Mouse (Mus musculus): ENCODE measurements around the gene Dcpp1. TPM values are rescaled to one million over a fixed set of nuclear protein-coding genes. Genes with fewer than 3 reads are reported as not detected.
A peak's percentile ranks its signal among the peaks of the same experiment; 100 is the strongest.
"Not testable (repeated sequence)": the region's sequence is repeated elsewhere in the genome, so short reads cannot be mapped to it uniquely, and the experiment has no call there.

The Dcpp1 gene
- not detected in 2 replicates for polyA plus RNA-seq (2015; fragmentation: Nextera tagmentation; extraction: Ambion mirVana)

- H3K9me3 ChIP-seq (replicated peaks; ENCODE audit: low read length); H3K4me2 ChIP-seq (ENCODE audit: low read length); H3K9ac ChIP-seq (ENCODE audit: low read depth, low read length); DNase-seq (ENCODE audit: low spot score); H3K27me3 ChIP-seq (ENCODE audit: insufficient read depth, low read length); H3K4me3 ChIP-seq (replicated peaks; ENCODE audit: low read depth, low read length); ATAC-seq (replicated peaks; ENCODE audit: low FRiP score, low read depth); H3K27ac ChIP-seq; H3K4me1 ChIP-seq (replicated peaks; ENCODE audit: insufficient read depth, low read length); H3K36me3 ChIP-seq (ENCODE audit: insufficient read depth, low read length): not testable (repeated sequence)
- 80% methylated on average over 4 of the region's 4 CpGs for WGBS
Observed at GRCm38 (mm10) chr17:23880576-23880975, at the start of gene Dcpp1, which contains the start of gene Dcpp2. TSS of gene Dcpp1 (plus strand) at chr17:23880876. TSS of gene Dcpp2 (plus strand) at chr17:23880880.

GRCm38 (mm10) chr17:23831201-23831600 lies 49.5 kb upstream of the Dcpp1 start:
- H3K36me3 ChIP-seq (ENCODE audit: insufficient read depth, low read length) = peaks cover 2% of the 10 kb centered on the region; the same call in 1 of the 2 replicates
- no peak overlapping the region for H3K4me3 ChIP-seq (replicated peaks; ENCODE audit: low read depth, low read length)
- no peak overlapping the region for H3K4me2 ChIP-seq (ENCODE audit: low read length)
- no peak for TF ChIP-seq CTCF (IDR thresholded peaks at IDR 0.05; ENCODE audit: low read depth)
- ATAC-seq (replicated peaks; ENCODE audit: low FRiP score, low read depth) (no peak), DNase-seq (ENCODE audit: low spot score) (no peak)
- no peak overlapping the region for H3K9ac ChIP-seq (ENCODE audit: low read depth, low read length)
- no peaks in the 10 kb centered on the region; the same call in 1 of the 2 replicates for H3K4me1 ChIP-seq (replicated peaks; ENCODE audit: insufficient read depth, low read length)
- no peaks in the 10 kb centered on the region for H3K27me3 ChIP-seq (ENCODE audit: insufficient read depth, low read length)
- 95% methylated on average over 1 of the region's 1 CpGs for WGBS
- no peak overlapping the region for H3K27ac ChIP-seq
- no peaks in the 10 kb centered on the region for H3K9me3 ChIP-seq (replicated peaks; ENCODE audit: low read length)

GRCm38 (mm10) chr17:23836006-23836575 lies 44.6 kb upstream of the Dcpp1 start, which contains the start of gene Prss33:
TSS of gene Prss33 (minus strand) at chr17:23836056.
- TF ChIP-seq CTCF (IDR thresholded peaks at IDR 0.05; ENCODE audit: low read depth) = no peak
- H3K4me2 ChIP-seq (ENCODE audit: low read length) = no peak within 1 kb of the TSS
- H3K27me3 ChIP-seq (ENCODE audit: insufficient read depth, low read length) = no peaks in the 10 kb centered on the region
- no peaks in the 10 kb centered on the region for H3K9me3 ChIP-seq (replicated peaks; ENCODE audit: low read length)
- DNase-seq (ENCODE audit: low spot score) (no peak), ATAC-seq (replicated peaks; ENCODE audit: low FRiP score, low read depth) (no peak)
- no peak within 1 kb of the TSS for H3K4me3 ChIP-seq (replicated peaks; ENCODE audit: low read depth, low read length)
- no peaks in the 10 kb centered on the region for H3K36me3 ChIP-seq (ENCODE audit: insufficient read depth, low read length)
- H3K27ac ChIP-seq = no peak within 1 kb of the TSS
- H3K9ac ChIP-seq (ENCODE audit: low read depth, low read length) = no peak within 1 kb of the TSS
- 81% methylated on average over 8 of the region's 8 CpGs for WGBS
- no peaks in the 10 kb centered on the region for H3K4me1 ChIP-seq (replicated peaks; ENCODE audit: insufficient read depth, low read length)

DNA sequence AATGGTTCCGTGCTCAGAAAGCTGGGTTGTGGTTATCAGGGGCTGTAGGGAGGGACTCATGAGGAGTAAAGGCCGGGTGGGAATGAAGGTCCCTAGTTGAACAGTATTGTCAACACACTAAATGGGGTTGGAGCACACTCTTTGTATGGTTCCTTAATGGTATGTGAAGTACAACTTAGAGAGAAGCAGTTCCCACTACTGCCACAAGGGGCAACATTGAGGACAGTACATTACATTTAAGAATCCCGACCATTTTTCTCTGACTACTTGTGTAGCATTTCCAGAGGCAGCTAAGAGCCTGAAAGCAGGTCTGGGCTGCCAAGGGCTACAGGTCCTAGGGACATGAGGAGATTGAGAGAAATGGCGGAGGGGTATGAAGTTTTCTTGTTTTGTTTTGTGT lies 39.5 kb upstream of the Dcpp1 start:
- H3K4me1 ChIP-seq (replicated peaks; ENCODE audit: insufficient read depth, low read length) = no peaks in the 10 kb centered on the region
- H3K9me3 ChIP-seq (replicated peaks; ENCODE audit: low read length) = no peaks in the 10 kb centered on the region
- H3K4me2 ChIP-seq (ENCODE audit: low read length) = no peak overlapping the region
- H3K4me3 ChIP-seq (replicated peaks; ENCODE audit: low read depth, low read length) = no peak overlapping the region
- H3K27me3 ChIP-seq (ENCODE audit: insufficient read depth, low read length) = no peaks in the 10 kb centered on the region
- DNase-seq (ENCODE audit: low spot score) = peak; percentile 85
- ATAC-seq (replicated peaks; ENCODE audit: low FRiP score, low read depth) = no peak
- TF ChIP-seq CTCF (IDR thresholded peaks at IDR 0.05; ENCODE audit: low read depth) = peak; percentile 79
- 32% methylated on average over 4 of the region's 4 CpGs for WGBS
- no peak overlapping the region for H3K27ac ChIP-seq
- no peak overlapping the region for H3K9ac ChIP-seq (ENCODE audit: low read depth, low read length)
- no peaks in the 10 kb centered on the region for H3K36me3 ChIP-seq (ENCODE audit: insufficient read depth, low read length)

DNA sequence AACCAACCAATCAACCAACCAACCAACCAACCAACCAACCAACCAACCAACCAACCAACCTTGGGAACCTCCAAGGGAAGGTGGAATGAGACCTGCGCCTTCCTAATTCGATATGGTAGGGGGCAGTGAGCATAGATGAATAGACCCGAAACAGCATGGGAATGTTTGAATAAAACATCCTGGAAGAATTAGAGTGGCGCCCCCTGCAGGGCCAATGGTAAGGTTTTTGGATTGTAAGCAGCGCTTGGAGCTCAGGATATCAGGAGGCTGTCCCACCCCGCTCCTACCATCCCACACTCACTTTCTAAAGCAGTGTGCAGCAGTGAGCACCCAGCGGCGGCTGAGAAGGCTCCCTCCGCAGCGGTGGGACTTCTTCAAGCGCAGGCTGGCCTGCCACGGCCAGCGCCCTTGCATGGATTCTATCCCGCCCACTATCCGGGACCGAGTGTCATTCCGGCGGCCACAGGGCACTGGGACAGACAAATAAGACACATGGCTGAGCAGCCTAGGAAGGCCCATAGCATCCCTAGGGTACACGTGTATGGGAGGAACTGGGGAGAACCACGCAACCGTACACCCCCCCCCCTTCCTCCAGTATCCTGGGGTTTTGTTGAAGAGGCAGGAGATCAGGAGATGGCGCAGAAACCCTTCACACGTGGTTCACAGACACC lies 37.4 kb upstream of the Dcpp1 start:
- no peaks in the 10 kb centered on the region for H3K36me3 ChIP-seq (ENCODE audit: insufficient read depth, low read length)
- ATAC-seq (replicated peaks; ENCODE audit: low FRiP score, low read depth) (peak; percentile 47; the same call in 1 of the 2 replicates), DNase-seq (ENCODE audit: low spot score) (no peak)
- H3K9me3 ChIP-seq (replicated peaks; ENCODE audit: low read length) = no peaks in the 10 kb centered on the region
- TF ChIP-seq CTCF (IDR thresholded peaks at IDR 0.05; ENCODE audit: low read depth) = peak; percentile 34; the same call in 1 of the 2 replicates
- peak overlapping the region; percentile 25 for H3K4me2 ChIP-seq (ENCODE audit: low read length)
- 49% methylated on average over 23 of the region's 23 CpGs for WGBS
- no peaks in the 10 kb centered on the region for H3K27me3 ChIP-seq (ENCODE audit: insufficient read depth, low read length)
- no peak overlapping the region for H3K9ac ChIP-seq (ENCODE audit: low read depth, low read length)
- no peak overlapping the region for H3K4me3 ChIP-seq (replicated peaks; ENCODE audit: low read depth, low read length)
- H3K4me1 ChIP-seq (replicated peaks; ENCODE audit: insufficient read depth, low read length) = no peaks in the 10 kb centered on the region
- H3K27ac ChIP-seq = no peak overlapping the region

DNA sequence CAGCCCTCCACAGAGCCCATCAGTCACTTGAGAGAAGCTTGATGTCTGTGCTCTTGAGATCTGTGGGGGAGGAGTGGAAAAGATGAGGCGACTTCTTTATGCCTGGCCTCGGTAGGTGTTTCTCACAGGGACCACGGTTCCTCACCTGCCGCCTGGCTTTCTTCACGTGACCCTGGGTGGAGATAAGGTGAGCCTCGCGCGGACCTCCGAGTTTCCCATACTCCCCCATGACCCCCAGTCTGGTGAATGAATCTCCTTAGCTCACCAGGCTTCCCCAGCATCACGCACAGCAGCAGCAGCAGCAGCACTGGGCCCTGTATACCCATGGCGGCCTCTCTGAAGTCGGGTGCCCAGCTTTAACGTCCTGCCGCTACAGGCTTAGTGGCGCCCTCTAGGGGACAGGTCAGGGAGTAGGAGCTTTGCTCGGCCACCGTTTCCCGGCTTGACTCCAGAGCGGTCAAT lies 36.8 kb upstream of the Dcpp1 start, which contains the start of the genes Prss32 and Prss41:
Gene Prss32, plus strand, starts transcription at position 44 of the 462 bp plus-strand sequence.
Gene Prss41, minus strand, starts transcription at position 361 of the 462 bp plus-strand sequence.
- ATAC-seq (replicated peaks; ENCODE audit: low FRiP score, low read depth) = peak; percentile 40; the same call in 1 of the 2 replicates

More for the DNA sequence above, 36.8 kb upstream of the Dcpp1 start, which contains the start of the genes Prss32 and Prss41:
- Histone ChIP-seq H3K27me3 (ENCODE audit: insufficient read depth, low read length) (no peaks in the 10 kb centered on the region), H3K4me1 (replicated peaks; ENCODE audit: insufficient read depth, low read length) (no peaks in the 10 kb centered on the region), H3K36me3 (ENCODE audit: insufficient read depth, low read length) (no peaks in the 10 kb centered on the region), H3K9ac (ENCODE audit: low read depth, low read length) (no peak within 1 kb of the TSS), H3K27ac (no peak within 1 kb of the TSS), H3K9me3 (replicated peaks; ENCODE audit: low read length) (no peaks in the 10 kb centered on the region), H3K4me2 (ENCODE audit: low read length) (peak within 1 kb of the TSS; percentile 25), H3K4me3 (replicated peaks; ENCODE audit: low read depth, low read length) (no peak within 1 kb of the TSS)
- WGBS = 16% methylated on average over 19 of the region's 19 CpGs
- DNase-seq (ENCODE audit: low spot score) = peak; percentile 43
- peak; percentile 69 for TF ChIP-seq CTCF (IDR thresholded peaks at IDR 0.05; ENCODE audit: low read depth)
